Mouse (Mus musculus) myocyte (in vitro differentiated cells): Measurements from ENCODE around the gene Mmp17.

Experiments used
- CEBPB ChIP-seq: IDR thresholded peaks from 2 replicates; pipeline ENCODE4 v1.6.1; 2011; ENCODE audit warnings: mild to moderate bottlenecking, moderate library complexity; ENCODE audit not compliant: poor library complexity, insufficient read depth, severe bottlenecking
- E2F4 ChIP-seq: IDR thresholded peaks from one replicate; pipeline ENCODE4 v1.6.1; 2011; ENCODE audit warnings: mild to moderate bottlenecking, control low read depth, moderate library complexity; ENCODE audit not compliant: insufficient read depth
- MAX ChIP-seq: IDR thresholded peaks from one replicate; pipeline ENCODE4 v1.6.1; 2011; ENCODE audit warnings: low read depth, mild to moderate bottlenecking, control low read depth
- POLR2A ChIP-seq: IDR thresholded peaks from one replicate; pipeline ENCODE4 v1.6.1; 2011; ENCODE audit warnings: low read depth, mild to moderate bottlenecking, control low read depth, moderate library complexity; ENCODE audit not compliant: insufficient read length
- USF1 ChIP-seq: IDR thresholded peaks from one replicate; pipeline ENCODE4 v1.6.1; 2011; ENCODE audit warnings: low read depth, mild to moderate bottlenecking, control low read depth, moderate library complexity

GRCm38 (mm10) chr5:129535021-129535420 is 48.9 kb upstream of the Mmp17 start:
- TF ChIP-seq MAX = no peak
- no peak for TF ChIP-seq USF1
- TF ChIP-seq POLR2A = no peak
- no peak for TF ChIP-seq E2F4
- TF ChIP-seq CEBPB = no peak
